Mouse (Mus musculus) E14TG2a.4 (cell line): ENCODE results near the gene Amh.
A peak's percentile ranks its signal among the peaks of the same experiment; 100 is the strongest.
"Not testable (repeated sequence)": the region's sequence is repeated elsewhere in the genome, so short reads cannot be mapped to it uniquely, and the experiment has no call there.

ENCODE experiments used
- H3K27me3 ChIP-seq: 2 replicates; pipeline ENCODE4 v1.6.1; 2014; ENCODE audit warnings: low read length, control low read depth; ENCODE audit not compliant: insufficient read depth
- H3K36me3 ChIP-seq: 2 replicates; pipeline ENCODE4 v1.6.1; 2014; ENCODE audit warnings: low read length, control low read depth; ENCODE audit not compliant: insufficient read depth
- H3K4me1 ChIP-seq: replicated peaks from 2 replicates; pipeline ENCODE4 v1.6.1; 2014; ENCODE audit warnings: low read depth, low read length, control low read depth
- H3K4me3 ChIP-seq: replicated peaks from 2 replicates; pipeline ENCODE4 v1.5.1; 2014; ENCODE audit warnings: mild to moderate bottlenecking, low read length
- H3K9me3 ChIP-seq: 2 replicates; pipeline ENCODE4 v1.6.1; 2014; ENCODE audit warnings: low read length, control low read depth
- CTCF ChIP-seq: conservative IDR thresholded peaks from 2 replicates; pipeline ENCODE4 v1.5.1; 2014; ENCODE audit warnings: low read length
- NANOG ChIP-seq: IDR thresholded peaks from 2 replicates; pipeline ENCODE4 v1.6.1; 2014; ENCODE audit warnings: borderline replicate concordance, low read length, mixed read lengths
- POU5F1 ChIP-seq: IDR thresholded peaks from 2 replicates; pipeline ENCODE4 v1.6.1; 2014; ENCODE audit warnings: low read length, borderline replicate concordance

The Amh gene

DNA sequence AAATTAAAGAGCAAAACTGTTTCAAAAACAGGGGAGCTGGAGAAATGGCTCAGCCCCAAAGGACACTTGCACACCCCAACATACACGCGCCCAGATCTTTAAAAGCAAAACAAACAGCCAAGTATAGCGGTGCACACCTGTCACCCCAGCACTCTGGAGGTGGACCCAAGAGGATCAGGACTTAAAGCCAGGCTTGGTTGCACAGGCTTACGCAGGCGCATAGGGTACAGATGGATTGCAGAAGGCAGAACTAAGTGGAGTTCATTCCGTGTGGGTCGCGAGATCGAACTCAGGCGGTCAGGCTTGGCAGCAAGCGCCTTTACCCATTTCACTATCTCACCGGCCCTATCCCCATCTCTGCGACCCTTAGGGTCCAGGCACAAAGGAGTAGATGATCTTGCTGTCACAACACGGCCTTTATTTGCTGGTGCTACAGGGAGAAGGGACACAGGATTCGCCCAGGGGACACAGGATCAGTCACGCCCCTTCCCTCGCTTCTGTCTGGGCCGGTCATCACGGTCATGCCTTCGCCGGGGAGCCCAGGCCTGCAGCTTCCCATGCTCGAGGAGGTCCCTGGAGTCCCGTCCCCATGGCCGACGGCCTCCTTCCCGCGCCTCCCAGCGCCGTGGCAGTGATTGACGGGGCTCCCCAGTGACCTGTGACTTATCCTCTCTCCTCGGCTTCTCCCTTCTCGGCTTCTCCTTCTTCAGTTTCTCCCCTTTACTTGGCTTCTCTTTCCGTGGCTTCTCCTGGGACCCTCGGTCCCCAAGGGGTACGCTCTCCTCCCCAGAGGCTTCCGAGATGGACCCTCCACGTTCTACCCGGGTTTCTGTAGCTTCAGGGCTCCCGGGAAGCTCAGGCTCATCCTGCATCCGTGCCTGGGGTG lies 3.3 kb downstream of the Amh start:
- Histone ChIP-seq H3K9me3 (no peaks in the 10 kb centered on the region), H3K27me3 (peaks cover 55% of the 10 kb centered on the region), H3K4me1 (peaks cover 70% of the 10 kb centered on the region), H3K36me3 (peaks cover 21% of the 10 kb centered on the region), H3K4me3 (peak overlapping the region; percentile 65)
- no peak for TF ChIP-seq CTCF
- TF ChIP-seq NANOG, result no peak
- no peak for TF ChIP-seq POU5F1

- no peaks in the 10 kb centered on the region for H3K9me3 ChIP-seq
- peaks cover 13% of the 10 kb centered on the region for H3K36me3 ChIP-seq
- no peak for TF ChIP-seq NANOG
- peaks cover 59% of the 10 kb centered on the region for H3K27me3 ChIP-seq
- H3K4me1 ChIP-seq, result peaks cover 62% of the 10 kb centered on the region
- peak overlapping the region; percentile 65 for H3K4me3 ChIP-seq
Observed at GRCm38 (mm10) chr10:80808985-80809632, 4.1 kb downstream of the Amh start.

DNA sequence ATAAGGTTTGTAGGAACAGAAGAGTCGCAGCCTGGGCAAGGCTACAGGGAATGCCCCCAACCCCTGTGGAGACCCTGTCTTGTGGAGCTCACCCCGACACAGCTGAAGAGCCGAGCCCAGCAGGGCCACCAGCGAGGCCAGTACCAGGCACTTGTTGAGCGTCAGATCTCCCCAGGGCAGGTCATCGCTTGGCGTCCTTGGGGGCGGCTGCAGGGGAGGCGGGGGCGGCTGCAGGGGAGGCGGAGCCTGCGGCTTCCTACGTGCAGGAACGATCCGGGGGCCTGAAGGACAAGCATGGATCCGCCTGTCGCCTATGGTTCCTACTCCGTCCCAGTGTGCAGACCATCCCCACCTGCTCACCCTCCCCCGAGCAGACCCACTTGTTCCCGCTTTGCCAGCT lies 5.0 kb downstream of the Amh start:
- Histone ChIP-seq H3K9me3 (no peaks in the 10 kb centered on the region), H3K4me1 (peaks cover 53% of the 10 kb centered on the region), H3K4me3 (peak overlapping the region; percentile 74), H3K36me3 (peaks cover 3% of the 10 kb centered on the region), H3K27me3 (peaks cover 63% of the 10 kb centered on the region)
- TF ChIP-seq POU5F1 (no peak), CTCF (no peak), NANOG (no peak)

- H3K9me3 ChIP-seq, result no peaks in the 10 kb centered on the region
- peaks cover 55% of the 10 kb centered on the region for H3K27me3 ChIP-seq
- H3K4me1 ChIP-seq, result peaks cover 35% of the 10 kb centered on the region
- no peak for TF ChIP-seq NANOG
- TF ChIP-seq CTCF, result no peak
- TF ChIP-seq POU5F1, result no peak
- no peak overlapping the region for H3K4me3 ChIP-seq
- H3K36me3 ChIP-seq, result no peaks in the 10 kb centered on the region
Observed at GRCm38 (mm10) chr10:80812391-80813041, 7.5 kb downstream of the Amh start.

GRCm38 (mm10) chr10:80813366-80813765 lies 8.3 kb downstream of the Amh start, which contains the start of gene Jsrp1:
Gene Jsrp1 (minus strand): TSS chr10:80813498.
- Histone ChIP-seq H3K9me3 (no peaks in the 10 kb centered on the region), H3K36me3 (no peaks in the 10 kb centered on the region), H3K4me1 (peaks cover 27% of the 10 kb centered on the region), H3K27me3 (peaks cover 52% of the 10 kb centered on the region), H3K4me3 (no peak within 1 kb of the TSS)
- TF ChIP-seq POU5F1, result no peak
- no peak for TF ChIP-seq CTCF
- no peak for TF ChIP-seq NANOG

GRCm38 (mm10) chr10:80814800-80815199 lies 9.8 kb downstream of the Amh start:
- Histone ChIP-seq H3K36me3 (no peaks in the 10 kb centered on the region), H3K4me3 (no peak overlapping the region), H3K27me3 (peaks cover 38% of the 10 kb centered on the region), H3K9me3 (no peaks in the 10 kb centered on the region), H3K4me1 (peaks cover 18% of the 10 kb centered on the region)
- TF ChIP-seq POU5F1 (no peak), CTCF (peak; percentile 6; the same call in 1 of the 2 replicates)

DNA sequence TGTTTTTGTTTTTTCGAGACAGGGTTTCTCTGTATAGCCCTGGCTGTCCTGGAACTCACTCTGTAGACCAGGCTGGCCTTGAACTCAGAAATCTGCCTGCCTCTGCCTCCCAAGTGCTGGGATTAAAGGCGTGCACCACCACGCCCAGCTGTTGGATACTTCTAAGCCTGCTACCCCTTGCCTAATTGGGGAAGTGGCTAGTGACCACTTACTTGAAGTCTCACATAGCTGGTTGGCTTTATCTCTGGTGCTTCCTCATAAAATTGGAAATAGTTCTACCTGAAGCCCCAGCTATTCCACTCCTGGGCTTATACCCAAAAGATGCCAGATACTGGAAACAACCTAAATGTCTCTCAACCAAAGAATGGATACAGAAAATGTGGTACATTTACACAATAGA lies 11.3 kb downstream of the Amh start:
- peaks cover 24% of the 10 kb centered on the region for H3K27me3 ChIP-seq
- not testable (repeated sequence) for H3K4me1 ChIP-seq, H3K9me3 ChIP-seq, H3K4me3 ChIP-seq, H3K36me3 ChIP-seq

DNA sequence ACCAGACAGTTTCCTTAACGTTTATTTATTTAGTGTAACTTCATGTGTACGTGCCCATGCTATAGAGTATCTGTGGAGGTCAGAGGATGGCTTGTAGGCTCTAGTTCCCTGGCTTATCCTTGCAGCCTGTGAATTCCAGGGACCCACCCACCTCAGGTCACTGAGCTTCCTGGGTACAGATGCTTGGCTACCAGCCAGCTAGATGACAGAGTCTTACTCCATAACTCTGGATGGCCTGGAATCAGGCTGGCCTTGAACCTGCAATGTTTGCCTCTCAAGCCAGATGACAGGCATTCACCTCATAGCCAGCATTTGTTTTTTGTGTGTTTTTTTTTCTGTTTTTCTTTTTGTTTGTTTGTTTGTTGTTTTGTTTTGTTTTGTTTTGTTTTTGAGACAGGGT lies 12.1 kb downstream of the Amh start:
- Histone ChIP-seq H3K27me3 (peaks cover 18% of the 10 kb centered on the region), H3K9me3 (no peaks in the 10 kb centered on the region), H3K4me3 (no peak overlapping the region), H3K4me1 (peaks cover 8% of the 10 kb centered on the region), H3K36me3 (no peaks in the 10 kb centered on the region)
- TF ChIP-seq CTCF (no peak), POU5F1 (no peak), NANOG (no peak)

- peak; percentile 25 for TF ChIP-seq CTCF
- not testable (repeated sequence) for H3K36me3 ChIP-seq, H3K27me3 ChIP-seq, H3K4me3 ChIP-seq, H3K9me3 ChIP-seq, H3K4me1 ChIP-seq
Observed at GRCm38 (mm10) chr10:80817955-80818354, 12.9 kb downstream of the Amh start.
